ENCODE assay signal across 7 mouse cellular contexts in the genomic region with DNA sequence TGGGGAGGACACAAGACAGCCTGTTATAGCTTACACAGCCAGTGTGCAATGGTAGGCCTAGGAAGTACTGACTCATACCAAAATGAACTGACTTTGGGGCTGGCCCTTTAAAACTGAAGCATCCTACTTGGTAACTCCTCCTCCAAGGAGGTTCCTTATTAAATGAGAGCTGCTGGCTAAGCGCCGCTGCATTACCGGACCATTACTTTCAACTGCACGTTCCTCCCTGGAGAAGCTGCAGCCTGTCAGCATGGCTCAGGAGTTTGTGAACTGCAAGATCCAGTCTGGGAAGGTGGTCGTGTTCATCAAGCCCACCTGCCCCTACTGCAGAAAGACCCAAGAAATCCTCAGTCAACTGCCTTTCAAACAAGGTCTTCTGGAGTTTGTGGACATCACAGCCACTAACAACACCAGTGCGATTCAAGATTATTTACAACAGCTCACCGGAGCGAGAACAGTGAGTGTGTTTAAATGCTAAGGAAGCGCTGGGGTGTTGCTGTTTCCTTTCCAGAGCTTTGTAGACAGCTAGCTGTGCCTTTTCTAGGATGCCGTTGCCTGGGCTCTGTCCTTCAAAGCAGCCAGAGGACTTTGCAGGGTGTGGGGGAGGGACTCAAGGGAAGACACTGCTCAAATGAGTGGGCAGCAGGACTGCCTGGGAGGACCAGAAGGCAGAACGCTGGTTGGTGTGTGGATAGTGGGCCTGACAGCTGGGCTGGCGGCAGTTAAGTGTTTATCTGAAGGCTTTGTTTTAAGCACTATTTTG. TPM values are rescaled to one million over a fixed set of nuclear protein-coding genes. Genes with fewer than 3 reads are reported as not detected.
DNase-seq lines count a peak whose midpoint lies in the region; ATAC-seq lines count a peak whose summit lies in the region.

A gene (plus strand): TSS at position 150 of the 763 bp plus-strand sequence.

- peak; percentile 75 for DNase-seq in adrenal gland, postnatal 25 days
- peak; percentile 99 for DNase-seq in heart, adult 11 months
- DNase-seq in kidney, adult 11 months, result peak; percentile 85
- DNase-seq in left cerebral cortex, postnatal 4 days, result peak; percentile 64
- peak; percentile 97 for DNase-seq in midbrain, embryonic 11.5 days (ENCODE audit: low spot score, missing footprints)
- peak; percentile 83 for DNase-seq in skeletal muscle tissue, adult 2 months (ENCODE audit: low read depth, low spot score)

- peaks cover 16% of the 10 kb centered on the region for H3K4me1 ChIP-seq in embryonic facial prominence, embryonic 12.5 days
- peaks cover 8% of the 10 kb centered on the region; the same call in 1 of the 2 replicates for H3K4me1 ChIP-seq in midbrain, embryonic 11.5 days (ENCODE audit: control insufficient read depth, insufficient read depth, low read length)

- ATAC-seq in embryonic facial prominence, embryonic 12.5 days (ENCODE audit: insufficient number of reproducible peaks, insufficient read depth, low FRiP score, low TSS enrichment), result peak; percentile 79
- ATAC-seq in midbrain, embryonic 11.5 days (ENCODE audit: low FRiP score), result peak; percentile 86

- WGBS in embryonic facial prominence, embryonic 12.5 days, result under 1% methylated on average over 12 of the region's 12 CpGs
- WGBS in midbrain, embryonic 11.5 days, result under 1% methylated on average over 12 of the region's 12 CpGs

- H3K9ac ChIP-seq in embryonic facial prominence, embryonic 12.5 days, result peak within 1 kb of the TSS; percentile 49
- peak within 1 kb of the TSS; percentile 55 for H3K9ac ChIP-seq in midbrain, embryonic 11.5 days (ENCODE audit: low read length)

- peak within 1 kb of the TSS; percentile 55 for H3K4me3 ChIP-seq in embryonic facial prominence, embryonic 12.5 days
- H3K4me3 ChIP-seq in midbrain, embryonic 11.5 days (ENCODE audit: low read depth, low read length), result peak within 1 kb of the TSS; percentile 46

- H3K27ac ChIP-seq in embryonic facial prominence, embryonic 12.5 days, result peak within 1 kb of the TSS; percentile 72
- no peak within 1 kb of the TSS for H3K27ac ChIP-seq in midbrain, embryonic 11.5 days (ENCODE audit: low read depth, low read length)

- intact Hi-C loops in left cerebral cortex, postnatal 4 days (cut with DNase I), result no loop called here

- H3K27me3 ChIP-seq in embryonic facial prominence, embryonic 12.5 days, result no peaks in the 10 kb centered on the region
- no peaks in the 10 kb centered on the region for H3K27me3 ChIP-seq in midbrain, embryonic 11.5 days (ENCODE audit: control insufficient read depth, insufficient read depth, low read length)

- no peaks in the 10 kb centered on the region for H3K9me3 ChIP-seq in embryonic facial prominence, embryonic 12.5 days
- no peaks in the 10 kb centered on the region for H3K9me3 ChIP-seq in midbrain, embryonic 11.5 days (ENCODE audit: control insufficient read depth, low read length)

- H3K4me2 ChIP-seq in embryonic facial prominence, embryonic 12.5 days (replicated peaks), result peak within 1 kb of the TSS; percentile 71
- H3K4me2 ChIP-seq in midbrain, embryonic 11.5 days, result peak within 1 kb of the TSS; percentile 67

- H3K36me3 ChIP-seq in embryonic facial prominence, embryonic 12.5 days, result no peaks in the 10 kb centered on the region
- no peaks in the 10 kb centered on the region for H3K36me3 ChIP-seq in midbrain, embryonic 11.5 days (ENCODE audit: control insufficient read depth, insufficient read depth, low read length)

RNA-seq across cellular contexts. Expression of the gene that starts here (rescaled TPM):
- total RNA-seq in adrenal gland, postnatal 25 days (2021), result 16.7 and 20.6 TPM in 2 replicates
- 30.0 and 30.5 TPM in 2 replicates for polyA plus RNA-seq in embryonic facial prominence, embryonic 12.5 days (2016; fragmentation: Nextera tagmentation; extraction: Ambion mirVana)
- total RNA-seq in left cerebral cortex, postnatal 4 days (2021), result 10 to 100 TPM; 35.0 to 36.1 TPM
- 30.8 and 31.3 TPM in 2 replicates for polyA plus RNA-seq in midbrain, embryonic 11.5 days (2014; fragmentation: Nextera tagmentation; extraction: Ambion mirVana)
